Mouse (Mus musculus) CH12.LX (cell line): ENCODE data around the gene Mef2d. TPM values are rescaled to one million over a fixed set of nuclear protein-coding genes. Genes with fewer than 3 reads are reported as not detected.

Source experiments
- DNase-seq: peaks from one replicate; pipeline ENCODE4 v3.0.0-alpha.2; 2013; ENCODE audit errors: extremely low read depth
- H3K27ac ChIP-seq: 2 replicates; pipeline ENCODE4 v1.5.1; 2012; ENCODE audit warnings: low read depth, mild to moderate bottlenecking, control low read depth, moderate library complexity; ENCODE audit not compliant: insufficient read depth
- H3K27me3 ChIP-seq: replicated peaks from 2 replicates; pipeline ENCODE3; 2012; ENCODE audit warnings: inconsistent platforms
- H3K36me3 ChIP-seq, 2 experiments: replicated peaks in 1 of 2; 2 replicates each; pipeline versions ENCODE3 to v1.6.1; 2012; ENCODE audit warnings: inconsistent platforms in 1 of 2, low read length in 1 of 2, mild to moderate bottlenecking in 1 of 2, mixed read lengths in 1 of 2, moderate library complexity in 1 of 2; ENCODE audit not compliant: control insufficient read depth in 1 of 2, insufficient read depth in 1 of 2
- H3K4me1 ChIP-seq, 2 experiments: 2 replicates each; pipeline ENCODE4 v1.6.1; 2012; ENCODE audit warnings: inconsistent platforms in 1 of 2, moderate library complexity in 1 of 2; ENCODE audit not compliant: insufficient read depth in 2 of 2, control insufficient read depth in 1 of 2
- H3K4me2 ChIP-seq: 2 replicates; pipeline ENCODE4 v1.6.1; 2012; ENCODE audit warnings: low read depth, mild to moderate bottlenecking, control low read depth; ENCODE audit not compliant: poor library complexity, insufficient read depth, severe bottlenecking
- H3K4me3 ChIP-seq, 3 experiments: fragments of 150-350 bp in 1 of 3; sonication (generic) in 1 of 3; replicated peaks in 1 of 3; 2 replicates each; pipeline versions ENCODE3 to v1.5.1; 2011 to 2012; ENCODE audit warnings: low read depth in 2 of 3, low read length in 2 of 3, mild to moderate bottlenecking in 2 of 3, moderate library complexity in 2 of 3, control low read depth in 1 of 3, improper control_type of control experiment in 1 of 3, inconsistent platforms in 1 of 3, mixed read lengths in 1 of 3; ENCODE audit not compliant: poor library complexity in 1 of 3
- H3K79me2 ChIP-seq: replicated peaks from 2 replicates; pipeline ENCODE4 v1.6.1; 2012; ENCODE audit warnings: mild to moderate bottlenecking, moderate library complexity; ENCODE audit not compliant: control insufficient read depth, poor library complexity, insufficient read depth, severe bottlenecking; ENCODE audit errors: extremely low read depth
- H3K9ac ChIP-seq: 2 replicates; pipeline ENCODE4 v1.6.1; 2012; ENCODE audit warnings: low read depth, mild to moderate bottlenecking, control low read depth, moderate library complexity; ENCODE audit not compliant: insufficient read depth
- H3K9me3 ChIP-seq: replicated peaks from 2 replicates; pipeline ENCODE3; 2012; ENCODE audit warnings: low read length, inconsistent platforms, mixed read lengths
- BHLHE40 ChIP-seq: IDR thresholded peaks from 2 replicates; pipeline ENCODE4 v1.6.1; 2011; ENCODE audit warnings: mild to moderate bottlenecking, low read depth, low read length, improper control_type of control experiment
- CHD1 ChIP-seq: IDR thresholded peaks from 2 replicates; pipeline ENCODE4 v1.6.1; 2012; ENCODE audit warnings: low read depth, low read length, improper control_type of control experiment, inconsistent platforms
- ELF1 ChIP-seq: IDR thresholded peaks from 2 replicates; pipeline ENCODE4 v1.6.1; 2014; ENCODE audit warnings: low read depth, mild to moderate bottlenecking, inconsistent platforms, low read length, improper control_type of control experiment
- ETS1 ChIP-seq: conservative IDR thresholded peaks from 2 replicates; pipeline ENCODE4 v1.6.1; 2012; ENCODE audit warnings: low read depth, mild to moderate bottlenecking, inconsistent platforms, low read length, improper control_type of control experiment, moderate library complexity
- GABPA ChIP-seq: IDR thresholded peaks from 2 replicates; pipeline ENCODE4 v1.6.1; 2012; ENCODE audit warnings: low read depth, low read length, improper control_type of control experiment, inconsistent platforms; ENCODE audit not compliant: insufficient replicate concordance
- HCFC1 ChIP-seq: IDR thresholded peaks from 2 replicates; pipeline ENCODE4 v1.6.1; 2012; ENCODE audit warnings: low read depth, mild to moderate bottlenecking, inconsistent platforms, low read length, improper control_type of control experiment
- JUND ChIP-seq: conservative IDR thresholded peaks from 2 replicates; pipeline ENCODE4 v1.6.1; 2011; ENCODE audit warnings: low read depth, low read length, improper control_type of control experiment
- KAT2A ChIP-seq: IDR thresholded peaks from 2 replicates; pipeline ENCODE4 v1.6.1; 2012; ENCODE audit warnings: low read length, improper control_type of control experiment, inconsistent platforms; ENCODE audit not compliant: insufficient replicate concordance
- MAZ ChIP-seq: IDR thresholded peaks from 2 replicates; pipeline ENCODE4 v1.6.1; 2012; ENCODE audit warnings: low read depth, mild to moderate bottlenecking, inconsistent platforms, low read length, improper control_type of control experiment, moderate library complexity
- MEF2A ChIP-seq: IDR thresholded peaks from 2 replicates; pipeline ENCODE4 v1.6.1; 2014; ENCODE audit warnings: low read depth, mild to moderate bottlenecking, inconsistent platforms, low read length, improper control_type of control experiment, borderline replicate concordance
- MXI1 ChIP-seq: IDR thresholded peaks from 2 replicates; pipeline ENCODE4 v1.6.1; 2011; ENCODE audit warnings: mild to moderate bottlenecking, low read depth, low read length, improper control_type of control experiment
- NELFE ChIP-seq: IDR thresholded peaks from 2 replicates; pipeline ENCODE4 v1.6.1; 2011; ENCODE audit warnings: low read depth, low read length, improper control_type of control experiment
- NRF1 ChIP-seq: IDR thresholded peaks from 2 replicates; pipeline ENCODE4 v1.6.1; 2014; ENCODE audit warnings: low read depth, mild to moderate bottlenecking, inconsistent platforms, low read length, improper control_type of control experiment, moderate library complexity
- PAX5 ChIP-seq: IDR thresholded peaks from 2 replicates; pipeline ENCODE4 v1.6.1; 2012; ENCODE audit warnings: low read length, inconsistent platforms, mixed read lengths
- POLR2A ChIP-seq: IDR thresholded peaks from 2 replicates; pipeline ENCODE4 v1.6.1; 2011; ENCODE audit warnings: low read depth, mild to moderate bottlenecking, improper control_type of control experiment, low read length
- RCOR1 ChIP-seq: conservative IDR thresholded peaks from 2 replicates; pipeline ENCODE4 v1.6.1; 2012; ENCODE audit warnings: low read depth, mild to moderate bottlenecking, inconsistent platforms, low read length, improper control_type of control experiment
- SIN3A ChIP-seq: IDR thresholded peaks from 2 replicates; pipeline ENCODE4 v1.6.1; 2012; ENCODE audit warnings: low read length, improper control_type of control experiment, inconsistent platforms
- UBTF ChIP-seq: IDR thresholded peaks from 2 replicates; pipeline ENCODE4 v1.6.1; 2012; ENCODE audit warnings: low read depth, mild to moderate bottlenecking, inconsistent platforms, low read length, improper control_type of control experiment, moderate library complexity
- ZC3H11A ChIP-seq: IDR thresholded peaks from 2 replicates; pipeline ENCODE4 v1.6.1; 2012; ENCODE audit warnings: low read depth, mild to moderate bottlenecking, inconsistent platforms, low read length, improper control_type of control experiment
- ZKSCAN1 ChIP-seq: IDR thresholded peaks from 2 replicates; pipeline ENCODE4 v1.6.1; 2012; ENCODE audit warnings: low read depth, inconsistent platforms, low read length, improper control_type of control experiment, borderline replicate concordance
- dilution Hi-C: fragments of 300-500 bp; cut with MboI; formaldehyde crosslinking; loops from 2 replicates; pipeline ENCODE4 v1.14.3; 2020; ENCODE audit warnings: low sequenced_read_pairs; ENCODE audit not compliant: extremely low pct_unique_long_range_greater_than_20kb, extremely low pct_ligation_motif_present
- in situ Hi-C: fragments of 300-500 bp; cut with MboI; formaldehyde crosslinking; loops from 3 replicates; pipeline ENCODE4 v1.14.3; 2019; ENCODE audit warnings: low sequenced_read_pairs, low pct_ligation_motif_present, low pct_unique_long_range_greater_than_20kb, mixed read lengths
- polyA plus RNA-seq: library from polyadenylated mRNA; unstranded; fragments of >175 nt; gene quantifications from 2 replicates; pipeline ENCODE4 v1.2.1, GENCODE M21; 2012; ENCODE audit warnings: low read depth; ENCODE audit not compliant: insufficient read length
- total RNA-seq, 2 experiments: library from RNA; depleted of rRNA; stranded (reverse); fragments of 300-350 nt in 1 of 2; fragments of >200 nt in 1 of 2; gene quantifications; 2 replicates each; pipeline ENCODE4 v1.2.3; 2012 to 2014

The Mef2d gene
- total and polyA plus RNA-seq, 3 experiments, result 4.8 to 75.8 (median 10.9) TPM

GRCm38 (mm10) chr3:88162811-88163210 is 20.6 kb downstream of the Mef2d start:
- in situ Hi-C loops, result no loop called here
- H3K27me3 ChIP-seq, result no peaks in the 10 kb centered on the region

GRCm38 (mm10) chr3:88163847-88164246 is 21.7 kb downstream of the Mef2d start:
- in situ Hi-C loops, result no loop called here
- dilution Hi-C loops, result no loop called here
- no peak overlapping the region for H3K4me3 ChIP-seq

More at GRCm38 (mm10) chr3:88162811-88163210, 20.6 kb downstream of the Mef2d start:
- Histone ChIP-seq H3K4me1 (no peaks in the 10 kb centered on the region), H3K9me3 (no peaks in the 10 kb centered on the region), H3K4me2 (no peak overlapping the region), H3K4me3 (no peak overlapping the region), H3K9ac (no peak overlapping the region), H3K36me3 (peaks cover 87 to 97% of the 10 kb centered on the region in 2 experiments), H3K79me2 (no peaks in the 10 kb centered on the region), H3K27ac (no peak overlapping the region)
- dilution Hi-C loops, result no loop called here
- TF ChIP-seq ZKSCAN1 (no peak), GABPA (no peak), HCFC1 (no peak), PAX5 (no peak), MXI1 (no peak), NRF1 (no peak), POLR2A (no peak), MAZ (no peak), ELF1 (no peak), ETS1 (no peak), RCOR1 (no peak), KAT2A (no peak), BHLHE40 (no peak), ZC3H11A (no peak), MEF2A (no peak), JUND (no peak), SIN3A (no peak), NELFE (no peak)
- no peak for DNase-seq

More at GRCm38 (mm10) chr3:88163847-88164246, 21.7 kb downstream of the Mef2d start:
- H3K27me3 ChIP-seq, result no peaks in the 10 kb centered on the region
- peaks cover 86 to 97% of the 10 kb centered on the region in 2 experiments for H3K36me3 ChIP-seq
- H3K4me2 ChIP-seq, result no peak overlapping the region
- H3K9ac ChIP-seq, result no peak overlapping the region
- DNase-seq, result no peak
- H3K27ac ChIP-seq, result no peak overlapping the region
- no peaks in the 10 kb centered on the region for H3K4me1 ChIP-seq
- TF ChIP-seq GABPA (no peak), UBTF (no peak), CHD1 (no peak)
- no peaks in the 10 kb centered on the region for H3K9me3 ChIP-seq
- no peaks in the 10 kb centered on the region for H3K79me2 ChIP-seq
